Mouse (Mus musculus) lung, embryonic 14.5 days (tissue): ENCODE data around the gene Kat2a. TPM values are rescaled to one million over a fixed set of nuclear protein-coding genes. Genes with fewer than 3 reads are reported as not detected.

Experiments used
- ATAC-seq: fragments of 200-750 bp; cut with Nextera tagmentation; 2 replicates; pipeline ENCODE4 v1.8.0; 2017; ENCODE audit warnings: mild to moderate bottlenecking, moderate TSS enrichment, moderate library complexity; ENCODE audit not compliant: insufficient read depth
- DNase-seq: peaks from one replicate; pipeline ENCODE4 v3.0.0-alpha.2; 2015
- H3K27ac ChIP-seq: fragments of 300-500 bp; sonication (generic); 2 replicates; pipeline ENCODE4 v1.5.1; 2014; ENCODE audit warnings: low read depth, mild to moderate bottlenecking, moderate library complexity
- H3K27me3 ChIP-seq: fragments of 300-500 bp; sonication (generic); 2 replicates; pipeline ENCODE4 v1.6.1; 2014; ENCODE audit warnings: low read length, control low read depth; ENCODE audit not compliant: insufficient read depth
- H3K36me3 ChIP-seq: fragments of 300-500 bp; sonication (generic); 2 replicates; pipeline ENCODE4 v1.6.1; 2014; ENCODE audit warnings: control low read depth; ENCODE audit not compliant: insufficient read depth
- H3K4me1 ChIP-seq: fragments of 300-500 bp; sonication (generic); 2 replicates; pipeline ENCODE4 v1.6.1; 2014; ENCODE audit warnings: antibody characterized with exemption, control low read depth; ENCODE audit not compliant: insufficient read depth
- H3K4me2 ChIP-seq: fragments of 300-500 bp; sonication (generic); 2 replicates; pipeline ENCODE4 v1.6.1; 2014; ENCODE audit warnings: mild to moderate bottlenecking
- H3K4me3 ChIP-seq: fragments of 300-500 bp; sonication (generic); 2 replicates; pipeline ENCODE4 v1.5.1; 2014; ENCODE audit warnings: low read depth, low read length
- H3K9ac ChIP-seq: fragments of 300-500 bp; sonication (generic); 2 replicates; pipeline ENCODE4 v1.6.1; 2014
- H3K9me3 ChIP-seq: fragments of 300-500 bp; sonication (generic); 2 replicates; pipeline ENCODE4 v1.6.1; 2016; ENCODE audit warnings: low read depth, low read length, control low read depth
- CTCF ChIP-seq: IDR thresholded peaks from 2 replicates; pipeline ENCODE4 v1.5.1; 2016; ENCODE audit warnings: antibody characterized with exemption, low read depth
- WGBS: fragments of 180-500 bp; shearing (Covaris S2); extraction: QIAGEN DNeasy Blood & Tissue Kit; methylation state at CpG from one replicate; pipeline ENCODE4 v1.1.7; 2014; 5-methylcytosine and 5-hydroxymethylcytosine counted together
- polyA plus RNA-seq: library from polyadenylated mRNA; unstranded; fragments of >200 nt; fragmentation: Nextera tagmentation; extraction: Ambion mirVana; gene quantifications from 2 replicates; pipeline ENCODE4 v1.2.1, GENCODE M21; 2014

Kat2a gene
- polyA plus RNA-seq, 1 experiment from 2014 or later = 73.6 TPM

DNA sequence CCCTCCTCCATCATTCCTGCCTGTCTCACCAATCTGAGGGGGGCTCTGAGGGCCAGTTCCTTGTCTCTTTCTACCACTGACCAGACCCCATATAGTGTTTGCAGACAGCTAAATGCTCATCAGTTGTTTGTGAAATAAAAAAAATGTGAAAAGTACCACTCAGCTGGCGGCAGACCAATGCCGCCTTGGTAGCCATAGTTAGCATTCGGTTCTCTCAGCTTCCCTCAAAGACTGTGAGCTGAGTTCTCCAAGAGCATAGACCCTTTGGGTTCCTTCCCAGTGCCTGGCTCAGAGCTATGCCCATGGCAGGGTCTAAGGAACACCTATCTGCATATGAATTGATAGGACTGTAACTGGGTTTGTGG, 42.4 kb upstream of the Kat2a start:
- Histone ChIP-seq H3K27ac (no peak overlapping the region), H3K4me3 (no peak overlapping the region), H3K9me3 (no peaks in the 10 kb centered on the region), H3K4me1 (no peaks in the 10 kb centered on the region; the same call in 1 of the 2 replicates), H3K9ac (no peak overlapping the region), H3K36me3 (no peaks in the 10 kb centered on the region), H3K27me3 (peaks cover 27% of the 10 kb centered on the region), H3K4me2 (no peak overlapping the region)
- WGBS = 87% methylated on average over 3 of the region's 3 CpGs
- no peak for TF ChIP-seq CTCF
- DNase-seq (no peak), ATAC-seq (no peak)

DNA sequence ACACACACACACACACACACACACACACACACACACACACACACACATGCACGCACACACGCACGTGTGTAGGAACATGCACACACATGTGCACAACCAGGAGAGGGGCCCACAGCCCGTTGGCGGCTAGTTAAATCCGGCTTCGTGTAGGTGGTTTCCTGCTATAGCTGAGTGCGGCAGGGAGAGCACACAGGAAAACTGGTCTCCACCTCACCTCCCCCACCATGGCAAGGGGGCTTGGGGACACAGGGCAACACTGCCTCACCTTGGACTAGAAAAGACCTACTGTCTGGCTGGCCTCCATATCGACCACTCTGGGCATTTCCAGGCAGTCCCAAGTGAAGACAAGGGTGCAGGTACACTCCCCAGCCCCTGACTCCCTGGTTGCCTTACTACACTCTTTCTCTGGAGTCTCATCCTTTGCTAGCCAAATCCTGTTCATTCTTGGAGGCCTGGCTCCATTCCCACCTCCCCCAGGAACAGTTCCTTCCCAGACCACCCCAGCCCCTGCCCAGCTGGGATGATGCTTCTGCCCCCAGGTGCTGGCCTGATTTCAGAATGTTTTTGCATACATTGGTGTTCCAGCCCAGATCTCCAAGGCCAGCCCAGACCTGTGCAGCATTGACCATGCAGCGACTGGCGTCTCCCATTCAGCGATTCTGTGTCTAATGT, 41.9 kb upstream of the Kat2a start:
- Histone ChIP-seq H3K4me3 (no peak overlapping the region), H3K27me3 (peaks cover 27% of the 10 kb centered on the region), H3K9ac (no peak overlapping the region), H3K4me2 (no peak overlapping the region), H3K9me3 (no peaks in the 10 kb centered on the region), H3K36me3 (no peaks in the 10 kb centered on the region), H3K4me1 (no peaks in the 10 kb centered on the region), H3K27ac (no peak overlapping the region)
- ATAC-seq (no peak), DNase-seq (no peak)
- 79% methylated on average over 12 of the region's 12 CpGs for WGBS
- TF ChIP-seq CTCF = no peak

DNA sequence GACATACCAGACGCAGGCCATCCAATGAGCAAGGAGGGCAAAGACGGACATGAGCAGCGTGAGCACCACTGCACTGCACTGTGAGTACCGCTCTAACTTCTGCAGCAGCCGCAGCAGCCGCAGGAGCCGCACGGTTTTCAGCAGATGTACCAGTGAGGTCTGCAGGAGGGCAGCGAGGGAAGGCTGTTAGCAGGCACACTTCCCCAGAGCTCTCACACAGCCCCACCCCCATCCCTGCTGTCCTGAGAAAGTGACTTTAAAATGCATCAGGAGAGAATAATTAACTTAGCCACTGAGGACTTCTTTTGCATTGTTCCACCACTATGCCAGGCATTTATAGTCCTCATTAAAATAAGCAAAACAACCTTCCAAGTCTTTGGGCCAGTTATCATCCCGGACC, 40.0 kb upstream of the Kat2a start:
- ATAC-seq (no peak), DNase-seq (no peak)
- 32% methylated on average over 10 of the region's 10 CpGs for WGBS
- no peak overlapping the region for H3K4me3 ChIP-seq
- H3K4me1 ChIP-seq = no peaks in the 10 kb centered on the region
- H3K9me3 ChIP-seq = no peaks in the 10 kb centered on the region
- H3K36me3 ChIP-seq = no peaks in the 10 kb centered on the region
- H3K4me2 ChIP-seq = no peak overlapping the region
- H3K27ac ChIP-seq = no peak overlapping the region
- no peak for TF ChIP-seq CTCF
- H3K27me3 ChIP-seq = peaks cover 20% of the 10 kb centered on the region; the same call in 1 of the 2 replicates
- H3K9ac ChIP-seq = no peak overlapping the region

GRCm38 (mm10) chr11:100750127-100750526, 37.9 kb upstream of the Kat2a start:
- Histone ChIP-seq H3K4me3 (no peak overlapping the region), H3K4me2 (no peak overlapping the region), H3K4me1 (no peaks in the 10 kb centered on the region), H3K27me3 (peaks cover 20% of the 10 kb centered on the region; the same call in 1 of the 2 replicates), H3K36me3 (no peaks in the 10 kb centered on the region), H3K9ac (no peak overlapping the region), H3K9me3 (no peaks in the 10 kb centered on the region), H3K27ac (no peak overlapping the region)
- no peak for TF ChIP-seq CTCF
- no peak for DNase-seq
- WGBS = 86% methylated on average over 16 of the region's 16 CpGs
- no peak for ATAC-seq

- no peak for DNase-seq
- no peak for ATAC-seq
- no peak overlapping the region for H3K4me2 ChIP-seq
- no peak overlapping the region for H3K9ac ChIP-seq
- no peaks in the 10 kb centered on the region for H3K4me1 ChIP-seq
- H3K27me3 ChIP-seq = peaks cover 20% of the 10 kb centered on the region; the same call in 1 of the 2 replicates
- 33% methylated on average over 25 of the region's 25 CpGs for WGBS
- no peak for TF ChIP-seq CTCF
- H3K36me3 ChIP-seq = no peaks in the 10 kb centered on the region
- no peaks in the 10 kb centered on the region for H3K9me3 ChIP-seq
- no peak overlapping the region for H3K27ac ChIP-seq
- H3K4me3 ChIP-seq = no peak overlapping the region
Measured at GRCm38 (mm10) chr11:100749469-100749868, 37.2 kb upstream of the Kat2a start.

GRCm38 (mm10) chr11:100748620-100749019, 36.4 kb upstream of the Kat2a start:
- no peak overlapping the region for H3K4me2 ChIP-seq
- no peaks in the 10 kb centered on the region for H3K36me3 ChIP-seq
- H3K4me3 ChIP-seq = no peak overlapping the region
- 67% methylated on average over 4 of the region's 4 CpGs for WGBS
- DNase-seq = no peak
- no peaks in the 10 kb centered on the region for H3K9me3 ChIP-seq
- peaks cover 20% of the 10 kb centered on the region; the same call in 1 of the 2 replicates for H3K27me3 ChIP-seq
- TF ChIP-seq CTCF = no peak
- no peak overlapping the region for H3K27ac ChIP-seq
- no peaks in the 10 kb centered on the region for H3K4me1 ChIP-seq
- no peak for ATAC-seq
- no peak overlapping the region for H3K9ac ChIP-seq

DNA sequence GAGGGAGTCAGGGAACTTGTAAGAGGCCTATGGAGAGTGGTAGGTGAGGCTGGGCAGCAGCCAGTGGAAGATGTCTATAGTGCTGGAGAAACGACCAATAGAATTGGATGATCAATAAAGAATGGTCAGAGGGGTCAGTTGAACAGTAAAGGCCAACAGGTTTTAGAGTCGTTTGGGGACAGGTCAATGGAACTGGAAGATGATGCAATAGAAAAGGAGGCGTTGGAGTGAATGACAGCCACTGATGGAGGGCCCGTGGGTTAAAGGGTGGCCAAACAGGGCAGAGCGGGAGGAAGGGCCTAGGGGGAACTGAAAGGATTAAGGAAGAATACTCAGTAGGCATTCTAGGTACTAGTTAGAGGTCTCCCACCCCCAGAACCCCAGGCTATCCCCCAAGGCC, 34.8 kb upstream of the Kat2a start:
- Histone ChIP-seq H3K4me1 (no peaks in the 10 kb centered on the region), H3K9ac (no peak overlapping the region), H3K9me3 (no peaks in the 10 kb centered on the region), H3K36me3 (no peaks in the 10 kb centered on the region), H3K4me2 (no peak overlapping the region), H3K4me3 (no peak overlapping the region), H3K27ac (no peak overlapping the region), H3K27me3 (peaks cover 14% of the 10 kb centered on the region; the same call in 1 of the 2 replicates)
- no peak for ATAC-seq
- DNase-seq = no peak
- WGBS = 60% methylated on average over 5 of the region's 5 CpGs
- TF ChIP-seq CTCF = no peak
